Mouse (Mus musculus) liver, embryonic 16.5 days (tissue): ENCODE results near the gene Zfp599. TPM values are rescaled to one million over a fixed set of nuclear protein-coding genes. Genes with fewer than 3 reads are reported as not detected.

ENCODE experiments used
- ATAC-seq: fragments of 200-750 bp; cut with Nextera tagmentation; 2 replicates; pipeline ENCODE4 v1.8.0; 2017; ENCODE audit warnings: low read depth, mild to moderate bottlenecking, moderate number of reproducible peaks, moderate library complexity
- H3K27ac ChIP-seq: fragments of 300-500 bp; sonication (generic); 2 replicates; pipeline ENCODE4 v1.5.1; 2014; ENCODE audit warnings: mild to moderate bottlenecking, low read length
- H3K27me3 ChIP-seq: fragments of 300-500 bp; sonication (generic); 2 replicates; pipeline ENCODE4 v1.6.1; 2014; ENCODE audit warnings: low read depth, low read length, mixed read lengths; ENCODE audit not compliant: control insufficient read depth, insufficient read depth
- H3K36me3 ChIP-seq: fragments of 300-500 bp; sonication (generic); 2 replicates; pipeline ENCODE4 v1.6.1; 2014; ENCODE audit warnings: mild to moderate bottlenecking; ENCODE audit not compliant: control insufficient read depth, insufficient read depth
- H3K4me1 ChIP-seq: fragments of 300-500 bp; sonication (generic); 2 replicates; pipeline ENCODE4 v1.6.1; 2014; ENCODE audit warnings: low read depth, low read length, mixed read lengths; ENCODE audit not compliant: control insufficient read depth
- H3K4me2 ChIP-seq: fragments of 300-500 bp; sonication (generic); 2 replicates; pipeline ENCODE4 v1.6.1; 2014; ENCODE audit warnings: low read depth, low read length, mixed read lengths
- H3K4me3 ChIP-seq: fragments of 300-500 bp; sonication (generic); 2 replicates; pipeline ENCODE4 v1.5.1; 2014; ENCODE audit warnings: low read depth, mild to moderate bottlenecking, low read length
- H3K9ac ChIP-seq: fragments of 300-500 bp; sonication (generic); 2 replicates; pipeline ENCODE4 v1.6.1; 2014; ENCODE audit warnings: low read depth, low read length
- H3K9me3 ChIP-seq: fragments of 300-500 bp; sonication (generic); replicated peaks from 2 replicates; pipeline ENCODE4 v1.6.1; 2016; ENCODE audit warnings: low read length; ENCODE audit not compliant: control insufficient read depth
- WGBS: fragments of 180-500 bp; shearing (Covaris S2); extraction: QIAGEN DNeasy Blood & Tissue Kit; methylation state at CpG from one replicate; pipeline ENCODE4 v1.1.7; 2014; ENCODE audit not compliant: insufficient replicate concordance; 5-methylcytosine and 5-hydroxymethylcytosine counted together
- polyA plus RNA-seq: library from polyadenylated mRNA; unstranded; fragments of >200 nt; fragmentation: Nextera tagmentation; extraction: Ambion mirVana; gene quantifications from 2 replicates; pipeline ENCODE4 v1.2.1, GENCODE M21; 2015

Gene Zfp599
- polyA plus RNA-seq, 1 experiment from 2014 or later, result 1.3 TPM

DNA sequence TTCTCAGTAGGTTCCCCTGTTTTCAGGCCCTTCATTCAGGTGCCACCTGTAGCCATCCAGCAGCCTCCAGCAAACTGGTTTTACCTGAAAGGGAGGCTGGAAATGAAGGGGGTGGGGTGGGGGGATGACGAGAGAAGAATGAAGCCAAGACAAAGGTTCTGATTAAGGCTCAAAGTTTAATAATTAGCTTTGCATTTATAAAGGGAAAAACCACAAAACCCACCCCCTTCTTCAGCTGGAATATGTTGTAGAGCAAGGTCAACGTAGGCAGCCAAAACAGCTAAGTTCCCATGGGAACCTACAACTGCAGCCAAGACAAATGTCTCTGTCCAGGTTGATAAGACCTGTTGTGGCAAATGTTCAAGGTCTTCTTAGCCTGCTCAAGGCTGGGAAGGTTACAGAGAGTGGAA lies 45.9 kb downstream of the Zfp599 start:
- Histone ChIP-seq H3K36me3 (no peaks in the 10 kb centered on the region), H3K4me3 (no peak overlapping the region), H3K4me2 (no peak overlapping the region), H3K27ac (no peak overlapping the region), H3K9ac (no peak overlapping the region), H3K27me3 (no peaks in the 10 kb centered on the region), H3K4me1 (no peaks in the 10 kb centered on the region), H3K9me3 (no peaks in the 10 kb centered on the region)
- WGBS, result 36% methylated on average over 2 of the region's 2 CpGs
- ATAC-seq, result no peak

Other genes with a start within 250 kb of the Zfp599 start
- gene Elavl3, start 207.9 kb downstream of the Zfp599 start, polyA plus RNA-seq, result 0.04 TPM in 1 of 2 replicates, not detected in the other
- not detected in 2 replicates for gene Gm49318, start 188.6 kb downstream of the Zfp599 start, polyA plus RNA-seq
- gene Zfp653, start 188.5 kb downstream of the Zfp599 start, polyA plus RNA-seq, result 5.7 and 6.2 TPM in 2 replicates
- gene Ecsit, start 174.5 kb downstream of the Zfp599 start, polyA plus RNA-seq, result 21.1 and 22.2 TPM in 2 replicates
- 0.22 and 1.8 TPM in 2 replicates for gene Cnn1, start 160.7 kb downstream of the Zfp599 start, polyA plus RNA-seq
- gene Elof1, start 142.7 kb downstream of the Zfp599 start, polyA plus RNA-seq, result 77.8 and 78.7 TPM in 2 replicates
- gene Acp5, start 124.2 kb downstream of the Zfp599 start, polyA plus RNA-seq, result 228 and 240 TPM in 2 replicates
- 28.9 and 34.6 TPM in 2 replicates for gene Pigyl, start 103.0 kb downstream of the Zfp599 start, polyA plus RNA-seq
- gene Zfp872, start 71.8 kb downstream of the Zfp599 start, polyA plus RNA-seq, result 0.09 TPM in 1 of 2 replicates, not detected in the other
- gene Zfp809, start 34.2 kb downstream of the Zfp599 start, polyA plus RNA-seq, result 6.7 and 7.4 TPM in 2 replicates
- gene Zfp810, start 47.8 kb upstream of the Zfp599 start, polyA plus RNA-seq, result 2.7 and 2.8 TPM in 2 replicates
- 29.7 and 29.9 TPM in 2 replicates for gene Anln, start 129.3 kb upstream of the Zfp599 start, polyA plus RNA-seq
- 1.2 and 1.3 TPM in 2 replicates for gene 9530077C05Rik, start 151.6 kb upstream of the Zfp599 start, polyA plus RNA-seq
- gene Gm17545, start 194.4 kb upstream of the Zfp599 start, polyA plus RNA-seq, result not detected in 2 replicates
- 25.1 and 25.3 TPM in 2 replicates for gene Rp9, start 209.8 kb upstream of the Zfp599 start, polyA plus RNA-seq
- 2.5 and 3.1 TPM in 2 replicates for gene Bbs9, start 215.8 kb upstream of the Zfp599 start, polyA plus RNA-seq